Mouse (Mus musculus) testis, adult 2 months (tissue): ENCODE results near the gene Hoxa1. TPM values are rescaled to one million over a fixed set of nuclear protein-coding genes. Genes with fewer than 3 reads are reported as not detected.

Experiments used
- H3K27ac ChIP-seq: fragments of 200-500 bp; 2 replicates; pipeline ENCODE4 v1.5.1; 2012; ENCODE audit warnings: low read depth, low read length; ENCODE audit not compliant: control insufficient read depth, insufficient read depth
- H3K27me3 ChIP-seq: fragments of 200-500 bp; 2 replicates; pipeline ENCODE4 v1.6.1; 2012; ENCODE audit warnings: mild to moderate bottlenecking, low read length, moderate library complexity; ENCODE audit not compliant: control insufficient read depth, insufficient read depth
- H3K36me3 ChIP-seq: fragments of 200-500 bp; 2 replicates; pipeline ENCODE4 v1.6.1; 2012; ENCODE audit warnings: mild to moderate bottlenecking, low read length; ENCODE audit not compliant: control insufficient read depth, insufficient read depth
- H3K4me1 ChIP-seq: fragments of 200-500 bp; 2 replicates; pipeline ENCODE4 v1.6.1; 2012; ENCODE audit warnings: low read length; ENCODE audit not compliant: control insufficient read depth, insufficient read depth
- H3K4me3 ChIP-seq: fragments of 200-500 bp; 2 replicates; pipeline ENCODE4 v1.5.1; 2012; ENCODE audit warnings: low read depth, mild to moderate bottlenecking, low read length, moderate library complexity, mixed read lengths; ENCODE audit not compliant: control insufficient read depth
- CTCF ChIP-seq: fragments of 200-500 bp; IDR thresholded peaks from 2 replicates; pipeline ENCODE4 v1.5.1; 2012; ENCODE audit warnings: low read depth, mild to moderate bottlenecking, inconsistent platforms, low read length, moderate library complexity; ENCODE audit not compliant: control insufficient read depth, insufficient read depth, insufficient replicate concordance
- POLR2A ChIP-seq: fragments of 200-500 bp; IDR thresholded peaks from 2 replicates; pipeline ENCODE4 v1.6.1; 2012; ENCODE audit warnings: low read depth, mild to moderate bottlenecking, inconsistent platforms, low read length, moderate library complexity; ENCODE audit not compliant: control insufficient read depth
- polyA plus RNA-seq: library from polyadenylated mRNA; depleted of rRNA; stranded (reverse); fragments of >200 nt; gene quantifications from 2 replicates; pipeline ENCODE4 v1.2.3, GENCODE M21; 2012

Gene Hoxa1
- polyA plus RNA-seq, 1 experiment = 0.14 TPM

DNA sequence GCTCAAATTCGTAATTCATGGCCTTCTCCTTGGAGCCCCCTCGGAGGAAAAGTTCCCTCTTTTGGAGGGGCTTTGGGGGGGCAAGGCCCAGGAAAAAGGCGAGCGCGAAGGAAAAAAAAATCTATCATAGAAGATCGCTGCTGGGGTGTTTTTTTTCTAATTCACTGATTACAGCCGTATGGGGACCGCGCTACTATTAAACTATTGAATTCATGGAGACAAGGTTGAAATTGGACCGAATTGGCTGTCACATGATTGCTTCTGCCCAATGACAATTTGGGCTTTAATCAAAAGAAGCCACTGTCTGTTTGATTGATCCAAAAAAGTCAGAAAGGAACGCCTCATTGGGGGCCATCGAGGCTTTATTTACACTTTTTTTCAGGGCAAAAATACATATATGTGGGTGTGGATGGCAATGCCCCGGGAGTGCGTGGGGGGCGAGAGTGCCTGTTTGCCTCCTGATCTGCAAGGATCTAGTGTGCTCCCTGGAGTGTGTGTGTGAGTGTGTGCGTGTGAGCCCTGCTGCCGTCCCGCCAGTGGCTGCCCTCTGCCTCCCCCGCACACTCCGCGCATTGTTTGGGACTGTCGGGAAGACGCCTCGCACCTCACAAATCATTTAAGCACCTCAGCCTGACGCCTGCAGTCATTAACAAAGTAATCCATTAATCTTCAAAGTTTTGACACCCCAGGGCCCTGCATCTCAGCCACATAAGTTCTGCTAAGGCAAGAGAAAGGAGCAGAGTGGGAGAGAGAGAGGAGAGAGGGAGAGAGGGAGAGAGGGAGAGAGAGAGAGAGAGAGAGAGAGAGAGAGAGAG, 6.7 kb upstream of the Hoxa1 start, which contains the start of gene Hoxa2:
Gene Hoxa2, minus strand, starts transcription at position 206 of the 815 bp plus-strand sequence.
- TF ChIP-seq POLR2A = no peak
- TF ChIP-seq CTCF = no peak
- peaks cover 22% of the 10 kb centered on the region for H3K4me1 ChIP-seq
- peaks cover 21% of the 10 kb centered on the region for H3K27me3 ChIP-seq
- H3K36me3 ChIP-seq = no peaks in the 10 kb centered on the region
- H3K4me3 ChIP-seq = peak within 1 kb of the TSS; percentile 1; the same call in 1 of the 2 replicates
- H3K27ac ChIP-seq = no peak within 1 kb of the TSS

DNA sequence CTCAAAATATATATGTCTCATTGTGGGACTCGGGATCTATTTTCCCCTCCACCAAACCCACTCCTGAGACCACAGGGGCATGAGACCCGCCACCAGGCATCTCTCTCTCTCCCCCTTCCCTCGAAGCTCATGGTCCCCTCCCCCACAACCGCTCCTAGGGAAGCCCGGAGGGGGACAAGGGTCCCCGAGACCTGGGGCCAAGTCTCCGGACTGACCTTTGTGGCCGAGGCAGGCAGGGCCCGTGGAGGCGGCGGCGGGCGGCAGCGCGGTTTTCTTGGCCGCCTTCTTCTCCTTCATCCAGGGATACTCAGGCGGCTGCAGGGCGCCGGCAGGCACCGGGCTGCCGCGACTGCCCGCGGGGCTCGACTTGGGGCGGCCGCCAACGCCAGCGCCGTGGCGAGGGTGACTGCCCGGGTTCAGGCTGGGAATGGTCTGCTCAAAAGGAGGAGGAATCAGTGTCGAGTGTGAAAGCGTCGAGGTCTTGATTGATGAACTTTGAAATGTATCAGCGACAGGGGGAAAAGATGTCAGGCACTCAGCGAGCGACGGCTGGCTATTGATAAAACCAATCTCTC, 6.0 kb upstream of the Hoxa1 start:
- Histone ChIP-seq H3K27me3 (peaks cover 21% of the 10 kb centered on the region), H3K27ac (no peak overlapping the region), H3K4me3 (peak overlapping the region; percentile 1; the same call in 1 of the 2 replicates), H3K4me1 (peaks cover 25% of the 10 kb centered on the region), H3K36me3 (no peaks in the 10 kb centered on the region)
- TF ChIP-seq POLR2A (no peak), CTCF (no peak)

GRCm38 (mm10) chr6:52163366-52164031, 5.4 kb upstream of the Hoxa1 start:
- Histone ChIP-seq H3K27ac (no peak overlapping the region), H3K27me3 (peaks cover 19% of the 10 kb centered on the region), H3K4me3 (no peak overlapping the region; the same call in 1 of the 2 replicates), H3K4me1 (peaks cover 26% of the 10 kb centered on the region), H3K36me3 (no peaks in the 10 kb centered on the region)
- TF ChIP-seq CTCF (no peak), POLR2A (no peak)

GRCm38 (mm10) chr6:52162611-52163365, 4.7 kb upstream of the Hoxa1 start:
- H3K27me3 ChIP-seq = peaks cover 17% of the 10 kb centered on the region
- no peaks in the 10 kb centered on the region for H3K36me3 ChIP-seq
- TF ChIP-seq POLR2A (no peak), CTCF (no peak)
- H3K4me1 ChIP-seq = peaks cover 32% of the 10 kb centered on the region
- H3K27ac ChIP-seq = no peak overlapping the region
- H3K4me3 ChIP-seq = no peak overlapping the region; the same call in 1 of the 2 replicates

DNA sequence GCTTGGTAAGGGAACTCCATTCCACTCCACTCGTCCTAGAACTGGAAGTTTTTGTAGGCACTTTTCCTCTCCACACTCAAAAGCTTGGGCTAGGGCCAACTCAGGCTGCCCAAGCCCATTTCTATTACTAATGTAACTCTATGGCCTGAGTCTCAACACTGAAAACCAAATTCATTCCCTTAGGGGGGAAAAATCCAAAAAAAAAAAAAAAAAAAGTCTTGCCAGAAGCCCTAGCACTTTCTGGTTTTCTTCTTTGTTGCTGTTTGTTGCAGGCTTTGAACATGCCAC, 3.9 kb upstream of the Hoxa1 start:
- Histone ChIP-seq H3K27ac (no peak overlapping the region), H3K4me3 (no peak overlapping the region), H3K36me3 (no peaks in the 10 kb centered on the region), H3K27me3 (peaks cover 17% of the 10 kb centered on the region), H3K4me1 (peaks cover 36% of the 10 kb centered on the region)
- TF ChIP-seq POLR2A = no peak
- TF ChIP-seq CTCF = no peak

- Histone ChIP-seq H3K27ac (no peak overlapping the region), H3K4me3 (no peak overlapping the region), H3K27me3 (peaks cover 17% of the 10 kb centered on the region), H3K36me3 (no peaks in the 10 kb centered on the region), H3K4me1 (peaks cover 36% of the 10 kb centered on the region)
- TF ChIP-seq CTCF (no peak), POLR2A (no peak)
These were observed 3.4 kb upstream of the Hoxa1 start for GRCm38 (mm10) chr6:52161336-52162092.
